Mouse (Mus musculus) neutrophil, adult 59 days (primary cell): ENCODE data around the gene Gm14151. TPM values are rescaled to one million over a fixed set of nuclear protein-coding genes. Genes with fewer than 3 reads are reported as not detected.

Source experiments
- total RNA-seq, 2 experiments: library from RNA; stranded (reverse); gene quantifications; 1 replicate in 1 of 2; 2 replicates in 1 of 2; pipeline ENCODE4 v1.2.4; 2023

Gm14151 gene
- total RNA-seq, result not detected

DNA sequence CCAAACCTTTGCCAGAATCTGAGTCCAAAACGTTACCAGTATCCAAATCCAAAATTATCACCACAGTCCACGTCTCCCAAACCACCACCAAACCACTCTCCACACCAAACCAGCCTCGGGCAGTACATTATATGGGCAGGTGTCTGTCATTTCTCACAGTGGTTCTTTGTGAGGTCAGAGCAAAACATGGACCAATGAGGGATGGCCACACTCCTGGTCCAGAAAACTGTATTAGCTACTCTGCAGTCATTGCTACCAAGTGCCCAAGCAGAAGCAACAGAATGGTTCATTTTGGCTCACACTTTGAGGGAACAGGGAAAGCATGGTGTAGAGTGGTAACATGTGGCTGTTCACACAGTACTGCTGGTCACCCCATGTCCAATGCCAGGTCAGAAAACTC lies at the start of gene Gm14151:
Gene Gm14151 (minus strand): TSS at position 101 of the 400 bp plus-strand sequence.

GRCm38 (mm10) chr2:151097945-151098344 lies 5.8 kb upstream of the Gm14151 start, which contains the start of gene Gm14147:
Gene Gm14147 (plus strand): TSS chr2:151098245.

DNA sequence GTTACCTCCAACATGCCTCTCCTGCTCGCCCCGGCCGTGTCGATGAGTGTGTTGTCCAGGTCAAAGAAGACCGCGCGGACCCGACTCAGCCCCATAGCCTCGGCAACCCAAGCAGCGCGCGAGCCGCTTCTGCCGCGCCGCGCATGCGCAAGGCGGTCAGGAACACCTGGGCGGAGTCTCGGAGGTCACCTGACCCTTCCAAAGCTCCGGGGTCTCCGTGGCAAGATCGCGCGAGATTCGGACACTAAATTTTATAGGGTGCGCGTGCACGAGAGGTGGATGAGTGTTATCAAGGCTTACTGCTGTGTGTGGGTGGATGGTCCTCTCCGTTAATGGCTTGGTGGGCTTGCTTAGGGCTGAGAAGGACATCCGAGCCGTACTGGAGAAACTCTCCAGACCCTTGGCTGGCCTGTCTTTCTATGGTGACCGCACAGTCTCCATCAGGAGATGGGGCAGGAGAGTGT lies 52.9 kb downstream of the Gm14151 start, which contains the start of the genes Ninl and Nanp:
Gene Ninl (minus strand): TSS at position 151 of the 464 bp plus-strand sequence.
Gene Nanp (minus strand): TSS at position 167 of the 464 bp plus-strand sequence.

Other genes with a start within 250 kb of the Gm14151 start
- gene Abhd12, start 187.6 kb downstream of the Gm14151 start, total RNA-seq, result 10 to 100 TPM; 28.8 to 33.4 TPM
- gene Gins1, start 186.9 kb downstream of the Gm14151 start, total RNA-seq, result 10 to 100 TPM; 13.2 to 18.0 TPM
- gene Ninl, start 53.0 kb downstream of the Gm14151 start, total RNA-seq, result 1 to 10 TPM; 1.2 to 1.8 TPM
- gene Nanp, start 53.0 kb downstream of the Gm14151 start, total RNA-seq, result 1 to 10 TPM; 5.5 to 8.3 TPM
- not detected for gene Gm14147, start 5.9 kb upstream of the Gm14151 start, total RNA-seq